Mouse (Mus musculus) layer of hippocampus, postnatal 10 days (tissue): Measurements from ENCODE around the gene Cd200r3. TPM values are rescaled to one million over a fixed set of nuclear protein-coding genes. Genes with fewer than 3 reads are reported as not detected.
A peak's percentile ranks its signal among the peaks of the same experiment; 100 is the strongest.

Experiments used
- DNase-seq, 2 experiments: peaks; one replicate each; pipeline ENCODE4 v3.0.0; 2021; ENCODE audit warnings: low spot score in 2 of 2
- total RNA-seq, 2 experiments: library from RNA; stranded (reverse); gene quantifications; 2 replicates each; pipeline ENCODE4 v1.2.3; 2021

The Cd200r3 gene
- total RNA-seq, 2 experiments from 2014 or later: not detected

- DNase-seq: no peak
Observed at GRCm38 (mm10) chr16:44988667-44989357, 45.3 kb downstream of the Cd200r3 start.

GRCm38 (mm10) chr16:44993319-44994019 is 50.0 kb downstream of the Cd200r3 start:
- DNase-seq: no peak

GRCm38 (mm10) chr16:44994206-44994953 is 50.9 kb downstream of the Cd200r3 start:
- no peak for DNase-seq

- no peak for DNase-seq
Observed at GRCm38 (mm10) chr16:44995111-44995510, 51.6 kb downstream of the Cd200r3 start.

GRCm38 (mm10) chr16:44996701-44997100 is 53.2 kb downstream of the Cd200r3 start:
- no peak for DNase-seq

GRCm38 (mm10) chr16:44999537-44999936 is 56.1 kb downstream of the Cd200r3 start:
- no peak for DNase-seq

- no peak for DNase-seq
Observed at GRCm38 (mm10) chr16:45004443-45004842, 61.0 kb downstream of the Cd200r3 start.

- DNase-seq: no peak
Observed at GRCm38 (mm10) chr16:45005280-45005679, 61.8 kb downstream of the Cd200r3 start.

GRCm38 (mm10) chr16:45006971-45007370 is 63.5 kb downstream of the Cd200r3 start:
- no peak for DNase-seq

- no peak for DNase-seq
Observed at GRCm38 (mm10) chr16:45007807-45008206, 64.3 kb downstream of the Cd200r3 start.

GRCm38 (mm10) chr16:45009634-45010033 is 66.2 kb downstream of the Cd200r3 start:
- no peak for DNase-seq

- DNase-seq: no peak
Observed at GRCm38 (mm10) chr16:45015591-45015990, 72.1 kb downstream of the Cd200r3 start.

GRCm38 (mm10) chr16:45016488-45016887 is 73.0 kb downstream of the Cd200r3 start:
- DNase-seq: no peak

- DNase-seq: no peak
Observed at GRCm38 (mm10) chr16:45018868-45019267, 75.4 kb downstream of the Cd200r3 start.

- no peak for DNase-seq
Observed at GRCm38 (mm10) chr16:45020055-45020454, 76.6 kb downstream of the Cd200r3 start.

GRCm38 (mm10) chr16:45020669-45021309 is 77.3 kb downstream of the Cd200r3 start:
- DNase-seq: no peak

GRCm38 (mm10) chr16:45021443-45021842 is 78.0 kb downstream of the Cd200r3 start:
- no peak for DNase-seq

GRCm38 (mm10) chr16:45023904-45024303 is 80.4 kb downstream of the Cd200r3 start:
- DNase-seq: peak; percentile 29 to 46

GRCm38 (mm10) chr16:45025321-45025720 is 81.8 kb downstream of the Cd200r3 start:
- DNase-seq: no peak

GRCm38 (mm10) chr16:45029080-45029479 is 85.6 kb downstream of the Cd200r3 start:
- no peak for DNase-seq

- no peak for DNase-seq
Observed at GRCm38 (mm10) chr16:45029493-45029892, 86.0 kb downstream of the Cd200r3 start.
